Mouse (Mus musculus): Measurements from ENCODE around the gene Tk1.
"Not testable (repeated sequence)": the region's sequence is repeated elsewhere in the genome, so short reads cannot be mapped to it uniquely, and the experiment has no call there.

Tk1 gene

DNA sequence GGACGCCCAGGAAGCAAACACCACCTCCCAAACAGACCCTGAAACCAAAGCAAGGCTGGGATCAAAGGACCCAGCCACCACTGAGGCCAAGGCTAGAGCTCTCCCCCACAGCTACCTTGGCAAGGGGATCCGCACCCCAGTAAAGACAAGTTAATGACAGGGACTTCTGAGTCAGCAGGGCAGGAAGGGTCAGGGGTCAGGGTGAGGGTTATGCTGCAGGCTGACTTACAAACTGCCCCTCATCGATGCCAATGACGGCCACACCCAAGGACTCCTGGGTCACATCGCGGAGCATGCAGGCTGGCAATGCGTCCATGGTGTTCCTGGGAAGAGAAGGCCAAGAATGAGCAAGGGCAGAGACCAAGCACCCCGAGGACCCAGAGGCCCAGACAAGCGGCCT lies 4.0 kb downstream of the Tk1 start:
- no peak for DNase-seq (ENCODE audit: low spot score)

DNA sequence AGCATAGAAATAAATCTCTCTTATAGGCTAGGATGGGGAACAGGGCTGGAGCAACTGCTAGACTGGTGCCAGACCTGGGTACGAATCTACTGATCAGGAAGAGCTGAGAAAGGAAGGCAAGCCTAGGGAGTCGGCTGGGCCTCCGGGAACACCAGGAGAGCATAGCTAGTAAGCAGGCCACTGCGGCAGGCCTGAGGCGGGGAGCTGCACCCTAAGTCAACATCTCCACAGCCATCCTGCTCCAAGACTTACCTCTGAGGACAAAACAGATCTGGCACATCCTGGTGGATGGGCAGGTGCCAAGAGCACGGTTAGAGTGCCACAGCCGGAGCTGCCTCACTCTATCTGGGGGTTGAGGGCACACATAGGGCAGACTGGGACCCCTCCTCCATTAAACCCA lies 5.7 kb downstream of the Tk1 start:
- DNase-seq (ENCODE audit: low spot score) = no peak

DNA sequence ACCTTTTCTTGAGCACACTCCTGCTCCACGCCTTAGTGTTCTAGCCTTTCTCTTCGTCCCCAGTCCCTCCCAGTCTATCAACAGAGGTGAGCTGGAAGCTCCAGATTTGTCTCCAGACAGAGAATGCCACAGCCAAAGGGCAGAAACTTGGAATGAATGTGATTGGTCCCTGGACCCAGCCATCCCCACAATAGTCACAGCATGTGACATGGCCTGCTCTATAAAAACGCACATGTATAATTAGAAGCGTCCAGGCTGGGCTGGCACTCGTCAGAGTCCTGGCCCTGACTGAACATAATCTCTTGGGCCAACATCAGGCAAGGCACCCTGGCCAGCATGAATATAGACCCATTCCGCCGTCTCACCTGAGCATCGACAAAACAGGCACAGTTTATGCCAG lies 6.8 kb downstream of the Tk1 start:
- no peak for DNase-seq (ENCODE audit: low spot score)

DNA sequence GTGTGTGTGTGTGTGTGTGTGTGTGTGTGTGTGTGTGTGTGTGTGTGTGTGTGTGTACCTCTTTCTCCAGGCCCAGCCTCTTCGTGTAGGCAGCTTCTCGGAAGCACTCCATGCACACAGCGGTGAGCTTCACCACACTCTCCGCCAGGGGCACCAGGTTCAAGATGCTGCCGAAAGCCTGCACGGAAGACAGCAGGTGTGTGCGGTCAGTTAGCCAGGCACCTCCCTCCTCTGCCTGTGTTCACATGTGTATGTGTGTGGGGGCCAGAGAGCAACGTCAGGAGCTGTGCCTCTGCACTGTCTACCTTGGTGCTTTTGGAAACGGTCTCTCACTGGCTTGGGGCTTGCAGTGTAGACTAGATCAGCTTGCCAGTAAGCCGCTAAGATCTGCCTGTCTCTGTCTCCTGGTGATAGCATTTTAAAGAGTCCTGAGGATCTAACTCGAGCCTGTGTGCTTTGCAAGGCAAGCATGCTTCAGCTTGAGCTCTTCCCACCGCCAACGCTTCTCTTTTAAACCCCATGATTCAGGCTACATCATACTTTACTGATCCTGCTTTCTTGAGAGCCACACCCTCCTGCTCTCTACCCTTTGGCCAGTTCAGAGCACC lies 9.4 kb downstream of the Tk1 start:
- no peak for DNase-seq (ENCODE audit: low spot score)

DNA sequence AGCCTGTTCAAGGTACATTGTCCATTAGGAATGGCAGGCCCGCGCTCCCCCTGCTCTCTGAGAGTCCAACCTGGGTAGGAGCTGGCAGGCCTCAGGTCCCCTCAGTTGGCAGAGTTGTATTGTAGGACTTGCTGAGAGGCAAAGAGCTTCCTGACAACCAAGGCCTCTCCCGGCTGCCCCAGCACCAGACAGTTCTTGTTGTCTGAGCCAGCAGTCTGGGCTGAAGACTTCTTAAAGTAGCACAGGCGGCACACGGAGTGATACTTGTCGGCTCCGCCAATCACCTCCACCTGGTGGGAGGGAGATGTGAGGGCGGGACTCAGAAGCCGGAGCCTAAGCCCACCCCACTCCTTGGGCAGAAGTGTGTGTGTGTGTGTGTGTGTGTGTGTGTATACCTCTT lies 10.0 kb downstream of the Tk1 start:
- not testable (repeated sequence) for DNase-seq (ENCODE audit: low spot score)

DNA sequence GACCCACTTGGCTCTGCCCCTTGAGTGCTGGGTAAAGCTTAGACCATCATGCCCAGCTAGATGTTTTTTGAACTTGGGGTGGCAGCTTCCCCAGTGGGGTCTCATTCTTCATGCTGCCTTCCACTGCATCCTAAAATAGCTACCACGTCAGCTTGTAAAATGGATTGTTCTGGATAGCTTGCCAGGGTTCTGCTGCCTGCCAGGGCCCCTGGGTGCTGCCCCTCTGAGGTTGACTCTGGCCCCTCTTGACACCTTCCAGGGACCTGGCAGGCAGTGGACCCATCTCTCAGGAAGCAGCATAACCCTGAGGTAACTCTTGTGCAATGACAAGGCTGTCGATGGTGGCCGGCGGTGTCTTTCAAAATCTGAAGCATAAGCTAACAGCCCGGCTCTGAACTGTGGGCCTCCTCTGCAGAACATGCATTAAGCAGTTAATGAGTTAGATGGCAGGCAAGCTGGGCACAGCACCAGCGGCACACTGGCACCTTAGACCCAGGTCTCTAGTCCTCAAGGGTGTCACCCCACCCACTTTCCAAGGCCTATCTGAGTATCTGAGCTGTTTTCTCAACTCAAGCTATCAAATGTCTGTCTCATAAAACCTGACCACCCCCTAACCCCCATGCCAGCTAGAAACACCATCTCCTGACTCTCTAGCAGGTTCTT lies 11.1 kb downstream of the Tk1 start:
- no peak for DNase-seq (ENCODE audit: low spot score)

DNA sequence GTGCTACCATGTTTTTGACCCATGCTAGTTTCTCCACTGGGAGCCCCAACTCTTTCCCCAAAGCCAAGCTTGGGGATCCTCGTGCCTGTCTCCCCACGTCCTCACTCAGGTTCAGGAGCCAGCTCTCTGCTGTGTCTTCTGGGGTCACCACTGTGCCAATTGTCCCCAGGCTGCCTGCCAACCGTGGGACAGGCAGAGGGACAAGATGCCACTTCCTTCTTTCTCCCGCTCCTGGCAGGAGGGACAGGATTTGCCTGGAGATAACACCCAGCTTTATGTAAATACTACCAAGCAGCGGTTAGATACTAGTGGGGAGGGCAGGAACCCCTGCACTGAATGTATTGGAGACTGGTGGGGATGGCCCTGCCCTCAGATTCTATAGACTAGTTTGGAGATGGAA lies 12.0 kb downstream of the Tk1 start:
- DNase-seq (ENCODE audit: low spot score) = no peak

DNA sequence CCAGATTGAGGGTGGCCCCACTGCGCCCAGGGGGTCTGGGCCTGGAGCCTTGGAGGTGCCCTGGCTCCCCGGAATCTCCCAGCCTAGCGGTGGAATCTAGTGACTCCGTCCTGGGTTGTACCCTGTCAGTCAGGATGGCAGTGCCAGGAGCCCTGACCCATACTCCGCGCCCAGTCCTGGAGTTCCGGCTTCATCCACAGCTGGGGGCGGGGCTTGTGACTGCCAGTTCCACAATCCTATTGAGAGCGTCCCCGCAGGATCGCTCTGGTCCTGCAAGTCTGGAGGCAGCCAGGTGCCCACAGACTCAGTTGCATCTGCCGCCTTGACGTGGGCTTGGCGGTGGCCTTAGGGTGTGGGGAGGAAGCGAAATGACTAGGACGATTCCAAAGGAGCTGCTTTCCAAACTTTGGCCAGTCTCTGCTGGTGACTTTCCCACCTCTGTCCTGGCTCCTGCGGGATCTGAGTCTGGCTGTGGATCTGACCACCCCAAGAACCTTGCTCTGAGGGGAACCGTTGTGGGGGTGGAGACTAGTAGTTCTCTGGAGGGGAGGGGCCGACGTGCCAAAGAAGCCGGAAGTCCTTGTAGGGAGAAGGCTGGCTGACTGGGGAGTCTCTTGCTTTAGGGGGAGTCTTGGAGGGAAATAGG lies 15.4 kb downstream of the Tk1 start:
- DNase-seq (ENCODE audit: low spot score) = peak; percentile 91

DNA sequence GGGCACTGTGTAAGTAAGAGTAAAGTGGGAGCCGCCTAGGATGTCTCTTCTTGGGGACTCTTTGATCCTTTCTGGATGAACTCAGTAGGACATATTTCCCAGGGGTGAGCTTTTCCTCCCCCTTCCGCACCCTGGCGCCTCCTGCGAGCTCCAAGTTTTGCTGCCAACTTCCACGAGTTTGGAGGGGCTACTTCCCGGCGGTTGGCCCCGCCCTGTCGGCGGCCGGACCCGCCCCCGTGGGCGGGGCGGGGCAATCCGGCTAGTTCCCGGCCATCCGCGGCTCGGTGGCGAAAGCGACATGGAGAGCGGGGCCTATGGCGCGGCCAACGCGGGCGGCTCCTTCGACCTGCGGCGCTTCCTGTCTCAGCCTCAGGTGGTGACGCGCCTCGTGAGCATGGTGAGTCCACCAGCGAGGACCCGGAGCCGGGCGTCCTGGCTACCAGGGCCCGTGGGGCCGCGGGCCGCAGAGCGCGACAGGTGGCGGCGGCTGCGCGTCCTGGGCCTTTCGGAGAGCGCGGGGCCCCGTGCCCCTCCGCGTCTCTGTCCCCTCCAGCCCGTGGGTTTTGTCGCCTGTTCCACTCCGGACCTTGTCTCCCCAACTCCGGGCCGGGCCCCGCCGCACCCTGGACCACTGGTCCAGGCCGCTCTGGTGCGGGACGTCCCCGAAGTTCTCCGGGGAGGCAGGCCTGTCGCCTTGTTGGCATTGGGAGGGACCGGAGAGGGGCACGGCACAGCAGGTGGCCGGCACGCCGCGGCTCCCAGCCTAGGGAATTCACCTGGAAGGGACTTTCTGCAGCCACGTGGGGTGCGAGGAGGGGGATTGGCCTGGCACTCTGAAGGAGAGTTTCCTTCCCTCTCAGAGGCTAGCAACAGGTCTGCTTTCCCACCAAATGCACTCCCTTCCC lies 16.2 kb downstream of the Tk1 start, which contains the start of the genes Gm20708 and Syngr2:
TSS of gene Gm20708 (plus strand) at position 262 of the 905 bp plus-strand sequence.
TSS of gene Syngr2 (plus strand) at position 262 of the 905 bp plus-strand sequence.
- DNase-seq (ENCODE audit: low spot score) = peak; percentile 68

DNA sequence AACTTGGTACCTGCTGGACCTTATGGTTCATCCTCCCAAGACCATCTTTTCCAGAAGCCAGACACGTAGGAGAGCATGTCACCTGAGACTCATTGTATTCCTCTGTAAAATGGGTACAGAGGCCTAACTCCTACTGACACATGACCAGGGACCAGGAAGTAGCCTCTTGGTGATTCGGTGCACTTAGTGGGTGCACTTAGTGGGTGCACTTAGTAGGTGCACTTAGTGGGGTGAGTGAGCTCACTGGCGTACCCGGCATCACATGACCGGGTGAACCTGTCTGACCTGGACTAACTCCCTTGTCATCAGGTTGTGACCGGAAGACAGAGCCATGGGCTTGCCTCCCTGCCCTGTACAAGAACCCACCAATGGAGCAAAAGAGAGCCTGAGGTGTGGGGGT lies 19.1 kb downstream of the Tk1 start:
- no peak for DNase-seq (ENCODE audit: low spot score)

DNA sequence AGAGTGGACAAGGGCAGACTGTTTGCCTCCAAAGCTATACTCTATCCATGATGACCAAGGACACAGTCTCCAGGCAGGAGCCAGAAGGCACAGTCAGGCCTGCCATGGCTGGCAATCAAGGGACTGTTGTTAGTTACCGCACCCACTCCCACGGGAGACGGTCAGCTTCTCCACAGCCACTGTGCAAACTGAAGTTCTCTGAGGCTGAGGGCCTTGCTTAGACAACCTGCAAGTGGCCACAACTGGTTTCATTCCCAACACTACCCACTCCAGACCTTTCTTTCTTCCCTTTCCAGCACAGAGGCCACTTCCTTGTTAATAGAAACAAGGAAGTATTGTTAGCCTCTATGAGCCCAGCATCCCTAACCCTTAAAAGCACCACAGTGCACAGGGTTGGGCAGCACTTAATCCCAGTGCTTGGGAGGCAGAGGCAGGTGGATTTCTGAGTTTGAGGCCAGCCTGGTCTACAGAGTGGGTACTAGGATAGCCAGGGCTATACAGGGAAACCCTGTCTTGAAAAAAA lies 22.7 kb downstream of the Tk1 start:
- DNase-seq (ENCODE audit: low spot score) = no peak

DNA sequence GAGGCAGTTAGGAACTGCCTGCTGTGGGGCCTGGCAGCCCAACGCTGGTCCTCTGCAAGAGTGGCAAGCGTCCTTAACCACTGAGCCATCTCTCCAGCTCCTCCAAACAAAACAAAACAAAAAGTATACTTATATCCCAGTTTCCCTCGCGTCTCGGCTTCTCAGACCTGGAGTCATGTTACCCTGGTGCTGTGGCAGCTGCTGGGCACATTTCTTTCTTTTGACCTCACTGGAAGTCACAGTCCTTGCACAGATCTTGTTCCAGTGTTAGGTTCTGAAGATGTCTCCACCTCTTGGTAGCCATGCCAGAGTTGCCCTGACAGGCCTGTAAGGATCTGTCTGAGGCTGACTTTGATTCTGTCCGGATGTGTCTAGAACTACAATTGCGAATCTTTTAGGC lies 24.2 kb downstream of the Tk1 start:
- DNase-seq (ENCODE audit: low spot score) = no peak

DNA sequence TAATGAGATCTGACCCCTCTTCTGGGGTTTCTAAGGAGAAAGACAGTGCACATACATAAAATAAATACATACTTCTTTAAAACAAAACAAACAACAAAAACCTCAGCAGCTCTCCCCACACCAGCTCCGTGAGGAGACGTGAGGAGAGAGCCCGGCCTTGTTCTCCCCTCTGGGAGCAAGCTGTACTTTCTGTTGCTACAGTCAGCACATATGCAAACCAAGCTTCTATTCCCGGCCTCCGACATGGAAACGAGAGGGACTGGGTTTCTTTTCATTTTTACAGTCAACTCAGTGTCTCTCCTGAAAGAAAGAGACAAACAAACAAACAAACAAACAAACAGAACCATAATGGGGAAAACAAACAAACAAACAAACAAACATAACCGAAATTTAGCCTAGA lies 25.9 kb downstream of the Tk1 start:
- DNase-seq (ENCODE audit: low spot score) = no peak

DNA sequence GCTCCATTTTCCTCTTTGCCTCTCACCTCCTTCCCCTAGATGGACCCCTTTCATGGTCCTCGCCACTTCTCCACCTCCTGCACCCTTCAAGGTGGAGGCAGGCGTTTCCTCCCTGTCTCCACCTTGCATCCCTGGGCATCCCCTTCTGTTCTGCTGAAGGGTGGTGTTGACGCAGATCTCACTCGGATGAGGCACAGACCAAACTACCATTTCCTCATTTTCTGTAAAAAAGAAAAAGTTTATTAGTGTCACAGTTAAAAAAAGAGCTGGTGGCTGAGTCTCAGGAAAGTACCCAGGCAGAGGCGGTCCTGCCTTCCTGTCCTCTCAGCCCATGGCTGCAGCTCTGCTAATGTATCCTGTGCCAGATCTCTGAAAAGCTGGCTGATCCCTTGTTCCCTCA lies 26.7 kb downstream of the Tk1 start:
- no peak for DNase-seq (ENCODE audit: low spot score)

DNA sequence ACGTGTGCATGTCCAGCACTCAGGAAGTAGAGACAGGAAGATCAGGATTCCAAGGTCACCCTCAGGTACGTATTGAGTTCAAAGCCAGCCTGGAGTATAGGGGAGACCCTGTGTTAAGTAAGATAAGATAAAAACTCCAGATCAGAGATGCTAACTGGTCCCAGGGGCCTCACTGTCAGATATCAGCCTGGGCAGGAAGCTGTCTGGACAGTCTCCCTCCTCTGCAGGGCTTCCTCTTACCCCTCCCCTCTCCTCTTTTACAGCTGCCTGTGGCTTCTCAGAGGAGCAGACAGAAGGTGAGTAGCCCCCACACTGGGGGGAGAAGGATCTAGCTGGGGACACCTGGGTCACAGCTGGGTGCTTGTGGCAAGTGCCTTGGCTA lies 27.7 kb downstream of the Tk1 start:
- DNase-seq (ENCODE audit: low spot score) = no peak

DNA sequence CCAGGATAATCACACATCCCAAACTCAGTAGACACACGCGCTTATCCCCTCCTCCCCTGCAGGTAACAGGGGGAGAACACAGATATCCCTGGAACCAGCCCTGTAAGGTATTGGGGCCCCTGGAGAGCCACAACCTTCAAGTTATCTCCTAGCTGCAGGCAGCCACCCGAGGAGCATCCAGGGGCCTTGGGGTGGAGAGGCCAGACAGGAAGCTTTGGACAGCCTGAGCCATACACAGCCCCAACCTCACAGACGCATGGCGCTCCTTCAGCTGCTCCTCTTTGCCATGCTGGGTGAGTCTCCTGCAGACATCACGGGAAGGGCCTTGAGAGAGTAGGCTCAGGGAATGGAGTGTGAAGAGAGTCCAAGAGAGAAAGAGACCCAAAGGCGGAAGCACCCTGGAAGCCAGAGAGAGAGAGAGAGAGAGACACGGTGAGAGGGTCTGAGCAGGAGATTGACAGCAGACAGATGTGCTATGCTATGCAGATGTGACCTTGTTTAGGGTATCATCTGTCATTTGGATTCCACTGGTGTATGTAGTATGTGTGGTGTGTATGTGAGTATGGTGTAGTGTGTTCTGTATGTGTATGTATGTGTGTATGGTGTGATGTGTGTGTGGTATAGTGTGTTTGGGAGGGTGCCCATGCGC lies 28.3 kb downstream of the Tk1 start, which contains the start of gene 6030468B19Rik:
TSS of gene 6030468B19Rik (plus strand) at position 150 of the 649 bp plus-strand sequence.
- no peak for DNase-seq (ENCODE audit: low spot score)

DNA sequence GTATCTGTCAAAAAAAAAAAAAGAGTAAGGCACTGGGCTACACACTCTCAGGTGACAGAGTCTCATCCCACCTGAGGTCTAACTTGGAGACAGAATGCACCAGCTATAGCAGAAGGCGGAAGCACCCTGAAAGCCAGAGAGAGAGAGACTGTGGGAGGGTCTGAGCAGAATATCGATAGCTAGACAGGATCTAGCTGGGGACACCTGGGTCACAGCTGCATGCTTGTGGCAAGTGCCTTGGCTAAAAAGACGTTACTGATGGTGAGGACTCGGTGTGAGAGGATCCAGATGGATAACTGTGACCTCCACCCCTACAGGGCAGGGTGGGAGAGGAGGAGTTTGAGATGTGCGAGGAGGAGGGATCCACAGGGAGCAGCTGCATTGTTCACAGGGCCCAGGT lies 28.9 kb downstream of the Tk1 start:
- DNase-seq (ENCODE audit: low spot score) = no peak

DNA sequence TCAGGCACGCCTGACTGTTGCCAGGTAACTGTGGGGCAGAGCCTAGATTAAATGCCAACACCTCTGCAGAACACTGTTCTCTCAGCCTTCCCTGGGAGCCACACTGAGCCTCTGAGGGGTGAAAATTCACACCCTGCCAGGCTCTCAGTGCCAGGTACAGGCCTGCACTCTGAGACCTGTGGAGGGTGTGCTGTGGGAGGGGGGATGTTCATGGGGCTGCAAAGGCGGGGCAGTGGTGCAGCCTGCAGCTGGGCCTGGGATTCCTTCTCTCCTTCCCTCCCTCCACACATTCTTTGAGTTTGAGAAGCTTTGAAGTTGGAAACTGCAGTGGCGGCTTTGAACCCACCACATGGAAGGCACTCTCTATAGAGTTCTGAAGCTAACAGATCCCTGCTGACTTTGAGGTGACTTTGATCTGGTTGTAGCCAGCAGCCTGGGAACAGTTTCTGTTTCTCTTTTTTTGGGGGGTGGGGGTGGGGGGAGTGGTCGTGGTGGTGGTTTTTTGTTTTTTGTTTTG lies 31.8 kb downstream of the Tk1 start:
- no peak for DNase-seq (ENCODE audit: low spot score)

DNA sequence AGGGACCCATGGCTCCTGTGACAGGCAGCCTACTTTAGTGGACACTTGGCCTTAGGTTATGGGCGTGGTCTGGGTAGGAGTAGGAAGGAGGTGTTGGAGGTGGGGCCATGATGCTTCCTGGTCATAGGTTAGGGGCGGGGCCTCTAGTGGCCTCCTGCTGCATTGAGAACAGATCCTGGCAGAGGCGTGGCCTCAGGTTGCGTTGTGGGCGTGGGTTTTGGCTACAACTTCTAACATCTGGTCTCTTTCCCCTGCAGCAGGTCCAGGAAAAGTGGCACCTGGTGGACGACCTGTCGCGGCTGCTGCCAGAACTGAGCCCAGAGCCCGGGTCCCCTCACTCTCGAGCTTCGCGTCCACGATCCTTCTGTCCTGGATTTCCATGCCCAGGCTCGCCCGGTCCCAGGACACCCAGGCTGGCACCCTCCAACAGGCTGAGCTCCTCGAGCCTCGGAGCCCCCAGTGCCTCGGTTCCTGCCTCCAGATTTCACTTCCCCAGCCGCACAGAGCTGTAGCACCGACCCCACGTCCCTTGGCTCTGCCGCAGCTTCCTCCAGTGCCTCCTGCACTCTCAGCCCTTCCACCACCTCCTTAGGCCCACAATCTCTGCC lies 33.5 kb downstream of the Tk1 start:
- DNase-seq (ENCODE audit: low spot score) = peak; percentile 91

DNA sequence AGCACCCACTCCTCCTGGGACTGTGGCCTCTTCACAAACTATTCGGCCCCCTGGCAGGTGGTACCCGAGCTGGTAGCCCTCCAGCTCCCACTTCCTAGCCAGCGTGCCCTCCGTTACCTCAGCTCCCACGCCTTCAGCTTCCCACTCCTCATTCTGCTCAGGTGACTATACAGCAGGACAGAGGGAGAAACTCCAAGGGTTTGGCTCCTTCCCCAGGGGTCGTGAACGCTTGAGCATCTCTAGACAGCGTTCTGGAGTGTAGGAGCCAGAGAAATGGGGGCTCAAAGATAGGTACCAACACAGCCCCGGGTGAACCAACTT lies 34.5 kb downstream of the Tk1 start:
- DNase-seq (ENCODE audit: low spot score) = no peak

Data from lung, postnatal 25 days (tissue).